Mouse (Mus musculus) stomach, postnatal 0 days (tissue): ENCODE results near the gene Gfod1.

Source experiments
- CTCF ChIP-seq: IDR thresholded peaks from 2 replicates; pipeline ENCODE4 v1.5.1; 2016; ENCODE audit warnings: antibody characterized with exemption, low read depth, mild to moderate bottlenecking, moderate library complexity
- EP300 ChIP-seq: optimal IDR thresholded peaks from 2 replicates; pipeline ENCODE3; 2016; ENCODE audit warnings: antibody characterized with exemption

DNA sequence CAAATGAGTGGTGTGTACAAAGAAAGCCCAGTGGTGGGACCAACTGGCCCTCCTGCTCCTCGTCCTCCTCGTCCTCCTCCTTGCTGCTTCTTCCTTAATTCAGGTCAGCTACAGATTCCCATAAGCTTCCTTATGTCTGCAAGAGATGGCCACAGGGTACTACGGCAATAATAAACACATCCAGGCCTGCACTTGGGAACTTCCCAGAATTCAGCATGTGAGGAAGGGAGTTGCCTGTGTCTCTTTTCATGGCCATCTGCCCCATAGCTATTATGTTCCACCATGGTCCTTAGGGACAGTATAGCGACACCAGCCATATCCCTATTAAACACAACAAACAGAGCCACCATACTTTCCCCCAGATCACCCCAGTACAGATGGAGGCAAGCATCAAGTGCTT, 15.5 kb downstream of the Gfod1 start:
- TF ChIP-seq CTCF: no peak
- no peak for TF ChIP-seq EP300
